Mouse (Mus musculus) layer of hippocampus, adult 8-10 months (tissue): ENCODE measurements at regions not wholly inside any gene's neighbourhood (a gene's known extent, or its start where the extent isn't known, plus 50 kb on each side); places are given as distances from the start of the nearest gene placed in this dataset.
A peak's percentile ranks its signal among the peaks of the same experiment; 100 is the strongest.

Source experiments
- DNase-seq, 2 experiments: peaks; one replicate each; pipeline ENCODE4 v3.0.0; 2022; ENCODE audit warnings: low spot score in 2 of 2

- DNase-seq, result no peak
Observed at GRCm38 (mm10) chr13:80798863-80799817, 84.0 kb upstream of the Arrdc3 start.

- no peak for DNase-seq
Observed at GRCm38 (mm10) chr13:80806172-80806571, 77.0 kb upstream of the Arrdc3 start.

DNA sequence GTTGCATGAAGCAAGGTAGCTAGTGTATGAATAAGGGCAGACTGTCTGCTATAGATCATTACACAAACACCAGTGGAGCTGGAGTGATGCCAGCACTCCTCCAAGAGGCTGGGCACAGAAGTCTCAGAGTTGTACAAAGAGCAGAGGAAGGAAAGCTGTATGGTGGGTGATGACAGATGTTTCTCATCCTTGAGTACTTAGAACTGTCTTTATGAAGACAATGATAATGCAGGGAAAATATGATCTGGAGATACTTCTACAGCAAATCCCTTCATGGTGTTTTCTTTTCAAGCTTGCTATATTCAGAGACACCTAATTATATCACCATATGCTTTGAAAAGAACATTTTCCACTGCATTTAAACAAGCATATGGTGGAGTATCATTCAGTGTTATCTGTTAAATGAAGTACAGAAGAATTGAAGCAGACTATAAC lies 56.1 kb upstream of the Arrdc3 start:
- peak; percentile 21 to 23 for DNase-seq
